Mouse (Mus musculus): Measurements from ENCODE around the gene Plekha6. TPM values are rescaled to one million over a fixed set of nuclear protein-coding genes. Genes with fewer than 3 reads are reported as not detected.
A peak's percentile ranks its signal among the peaks of the same experiment; 100 is the strongest.

Plekha6 gene
- polyA plus RNA-seq, 1 experiment from 2014 or later: 1.6 TPM

- Histone ChIP-seq H3K4me1 (replicated peaks) (no peaks in the 10 kb centered on the region; the same call in 1 of the 2 replicates), H3K4me2 (no peak overlapping the region), H3K27ac (no peak overlapping the region), H3K9me3 (peaks cover 8% of the 10 kb centered on the region; the same call in 1 of the 2 replicates), H3K27me3 (no peaks in the 10 kb centered on the region), H3K9ac (replicated peaks) (no peak overlapping the region), H3K36me3 (0 out of 2 replicates have a peak, but pooled peaks cover 4% of the 10 kb centered on the region), H3K4me3 (replicated peaks) (no peak overlapping the region)
- ATAC-seq (ENCODE audit: insufficient number of reproducible peaks, insufficient read depth, low FRiP score, low TSS enrichment, low read depth): no peak
- 77% methylated on average over 5 of the region's 5 CpGs for WGBS
These were observed 16.7 kb upstream of the Plekha6 start for GRCm38 (mm10) chr1:133147324-133147723.

GRCm38 (mm10) chr1:133148122-133148521, 15.9 kb upstream of the Plekha6 start:
- 92% methylated on average over 8 of the region's 8 CpGs for WGBS
- Histone ChIP-seq H3K4me3 (replicated peaks) (no peak overlapping the region), H3K27me3 (no peaks in the 10 kb centered on the region), H3K4me2 (no peak overlapping the region), H3K9ac (replicated peaks) (no peak overlapping the region), H3K27ac (no peak overlapping the region), H3K9me3 (peaks cover 8% of the 10 kb centered on the region; the same call in 1 of the 2 replicates), H3K4me1 (replicated peaks) (no peaks in the 10 kb centered on the region; the same call in 1 of the 2 replicates), H3K36me3 (no peaks in the 10 kb centered on the region)
- ATAC-seq (ENCODE audit: insufficient number of reproducible peaks, insufficient read depth, low FRiP score, low TSS enrichment, low read depth): no peak

GRCm38 (mm10) chr1:133150556-133150955, 13.5 kb upstream of the Plekha6 start:
- H3K4me2 ChIP-seq: no peak overlapping the region
- no peaks in the 10 kb centered on the region; the same call in 1 of the 2 replicates for H3K4me1 ChIP-seq (replicated peaks)
- 91% methylated on average over 2 of the region's 2 CpGs for WGBS
- H3K9me3 ChIP-seq: peaks cover 8% of the 10 kb centered on the region; the same call in 1 of the 2 replicates
- H3K27me3 ChIP-seq: no peaks in the 10 kb centered on the region
- no peak overlapping the region for H3K4me3 ChIP-seq (replicated peaks)
- no peak overlapping the region for H3K9ac ChIP-seq (replicated peaks)
- ATAC-seq (ENCODE audit: insufficient number of reproducible peaks, insufficient read depth, low FRiP score, low TSS enrichment, low read depth): no peak
- H3K27ac ChIP-seq: no peak overlapping the region
- no peaks in the 10 kb centered on the region for H3K36me3 ChIP-seq

GRCm38 (mm10) chr1:133152213-133152612, 11.8 kb upstream of the Plekha6 start:
- peaks cover 8% of the 10 kb centered on the region; the same call in 1 of the 2 replicates for H3K9me3 ChIP-seq
- 93% methylated on average over 3 of the region's 3 CpGs for WGBS
- no peaks in the 10 kb centered on the region for H3K4me1 ChIP-seq (replicated peaks)
- H3K9ac ChIP-seq (replicated peaks): no peak overlapping the region
- ATAC-seq (ENCODE audit: insufficient number of reproducible peaks, insufficient read depth, low FRiP score, low TSS enrichment, low read depth): no peak
- H3K27ac ChIP-seq: no peak overlapping the region
- H3K36me3 ChIP-seq: no peaks in the 10 kb centered on the region
- H3K27me3 ChIP-seq: peaks cover 2% of the 10 kb centered on the region; the same call in 1 of the 2 replicates
- H3K4me3 ChIP-seq (replicated peaks): no peak overlapping the region
- H3K4me2 ChIP-seq: no peak overlapping the region

- no peak for ATAC-seq (ENCODE audit: insufficient number of reproducible peaks, insufficient read depth, low FRiP score, low TSS enrichment, low read depth)
- Histone ChIP-seq H3K9me3 (no peaks in the 10 kb centered on the region), H3K9ac (replicated peaks) (no peak overlapping the region), H3K4me2 (no peak overlapping the region), H3K4me3 (replicated peaks) (no peak overlapping the region), H3K4me1 (replicated peaks) (peaks cover 5% of the 10 kb centered on the region; the same call in 1 of the 2 replicates), H3K27me3 (peaks cover 20% of the 10 kb centered on the region; the same call in 1 of the 2 replicates), H3K36me3 (no peaks in the 10 kb centered on the region), H3K27ac (no peak overlapping the region)
- 80% methylated on average over 6 of the region's 6 CpGs for WGBS
These were observed 8.7 kb upstream of the Plekha6 start for GRCm38 (mm10) chr1:133155270-133155669.

GRCm38 (mm10) chr1:133159128-133159564, 4.9 kb upstream of the Plekha6 start:
- ATAC-seq (ENCODE audit: insufficient number of reproducible peaks, insufficient read depth, low FRiP score, low TSS enrichment, low read depth): no peak
- Histone ChIP-seq H3K9ac (replicated peaks) (no peak overlapping the region), H3K4me1 (replicated peaks) (peaks cover 9% of the 10 kb centered on the region), H3K4me2 (0 out of 2 replicates have a peak overlapping the region, but pooled peaks have one; percentile 6), H3K4me3 (replicated peaks) (no peak overlapping the region), H3K27ac (no peak overlapping the region), H3K36me3 (no peaks in the 10 kb centered on the region), H3K9me3 (no peaks in the 10 kb centered on the region), H3K27me3 (peaks cover 56% of the 10 kb centered on the region)
- WGBS: 56% methylated on average over 7 of the region's 7 CpGs

- no peak overlapping the region for H3K27ac ChIP-seq
- no peak overlapping the region for H3K4me3 ChIP-seq (replicated peaks)
- WGBS: 63% methylated on average over 4 of the region's 4 CpGs
- H3K4me1 ChIP-seq (replicated peaks): peaks cover 18% of the 10 kb centered on the region
- H3K36me3 ChIP-seq: no peaks in the 10 kb centered on the region
- no peak for ATAC-seq (ENCODE audit: insufficient number of reproducible peaks, insufficient read depth, low FRiP score, low TSS enrichment, low read depth)
- no peak overlapping the region for H3K9ac ChIP-seq (replicated peaks)
- peaks cover 78% of the 10 kb centered on the region for H3K27me3 ChIP-seq
- no peaks in the 10 kb centered on the region for H3K9me3 ChIP-seq
- no peak overlapping the region for H3K4me2 ChIP-seq
These were observed 2.5 kb upstream of the Plekha6 start for GRCm38 (mm10) chr1:133161559-133161958.

GRCm38 (mm10) chr1:133162046-133162445, 2.0 kb upstream of the Plekha6 start:
- no peaks in the 10 kb centered on the region for H3K9me3 ChIP-seq
- no peak overlapping the region for H3K9ac ChIP-seq (replicated peaks)
- H3K4me2 ChIP-seq: no peak overlapping the region
- H3K4me3 ChIP-seq (replicated peaks): no peak overlapping the region
- H3K36me3 ChIP-seq: no peaks in the 10 kb centered on the region
- no peak for ATAC-seq (ENCODE audit: insufficient number of reproducible peaks, insufficient read depth, low FRiP score, low TSS enrichment, low read depth)
- H3K4me1 ChIP-seq (replicated peaks): peaks cover 18% of the 10 kb centered on the region
- no peak overlapping the region for H3K27ac ChIP-seq
- H3K27me3 ChIP-seq: peaks cover 83% of the 10 kb centered on the region
- WGBS: 64% methylated on average over 10 of the region's 10 CpGs

- H3K4me3 ChIP-seq (replicated peaks): 0 out of 2 replicates have a peak overlapping the region, but pooled peaks have one; percentile 56
- 42% methylated on average over 8 of the region's 8 CpGs for WGBS
- ATAC-seq (ENCODE audit: insufficient number of reproducible peaks, insufficient read depth, low FRiP score, low TSS enrichment, low read depth): no peak
- H3K27ac ChIP-seq: no peak overlapping the region
- H3K9ac ChIP-seq (replicated peaks): no peak overlapping the region
- H3K4me1 ChIP-seq (replicated peaks): peaks cover 18% of the 10 kb centered on the region
- H3K27me3 ChIP-seq: peaks cover 85% of the 10 kb centered on the region
- no peaks in the 10 kb centered on the region for H3K9me3 ChIP-seq
- H3K36me3 ChIP-seq: no peaks in the 10 kb centered on the region
- no peak overlapping the region for H3K4me2 ChIP-seq
These were observed 1.0 kb upstream of the Plekha6 start for GRCm38 (mm10) chr1:133162981-133163380.

GRCm38 (mm10) chr1:133164591-133165011, 591 bp downstream of the Plekha6 start:
- peak overlapping the region; percentile 56 for H3K4me3 ChIP-seq (replicated peaks)
- WGBS: 3% methylated on average over 10 of the region's 10 CpGs
- no peaks in the 10 kb centered on the region for H3K9me3 ChIP-seq
- peak overlapping the region; percentile 65; the same call in 1 of the 2 replicates for H3K9ac ChIP-seq (replicated peaks)
- peaks cover 21% of the 10 kb centered on the region for H3K4me1 ChIP-seq (replicated peaks)
- ATAC-seq (ENCODE audit: insufficient number of reproducible peaks, insufficient read depth, low FRiP score, low TSS enrichment, low read depth): no peak
- peak overlapping the region; percentile 98 for H3K4me2 ChIP-seq
- no peaks in the 10 kb centered on the region for H3K36me3 ChIP-seq
- no peak overlapping the region for H3K27ac ChIP-seq
- peaks cover 85% of the 10 kb centered on the region for H3K27me3 ChIP-seq

GRCm38 (mm10) chr1:133165111-133165510, 1.1 kb downstream of the Plekha6 start:
- Histone ChIP-seq H3K9ac (replicated peaks) (no peak overlapping the region), H3K27ac (no peak overlapping the region), H3K36me3 (no peaks in the 10 kb centered on the region), H3K27me3 (peaks cover 86% of the 10 kb centered on the region), H3K4me3 (replicated peaks) (peak overlapping the region; percentile 56; the same call in 1 of the 2 replicates), H3K4me2 (no peak overlapping the region), H3K4me1 (replicated peaks) (peaks cover 21% of the 10 kb centered on the region), H3K9me3 (no peaks in the 10 kb centered on the region)
- ATAC-seq (ENCODE audit: insufficient number of reproducible peaks, insufficient read depth, low FRiP score, low TSS enrichment, low read depth): no peak
- WGBS: 28% methylated on average over 11 of the region's 11 CpGs

All from limb, embryonic 12.5 days (tissue).